In the genomic region with DNA sequence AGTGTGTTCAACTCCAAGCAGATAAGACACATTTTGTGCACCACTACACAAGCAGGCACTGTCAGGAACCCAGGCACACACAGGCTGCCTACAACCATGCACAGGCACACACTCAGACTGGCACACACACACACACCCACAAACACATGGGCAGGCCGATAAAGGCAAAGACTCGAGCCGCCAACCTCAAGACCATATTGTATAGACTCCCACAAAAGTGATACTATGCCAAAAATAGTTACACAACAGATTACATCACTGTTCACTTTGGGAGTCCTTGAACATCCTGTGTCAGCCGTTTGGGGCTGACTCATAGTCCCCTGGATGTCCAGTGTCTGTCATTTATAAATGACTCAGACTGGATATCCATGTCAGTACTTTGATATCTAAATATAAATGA, we compare ENCODE assay signal across 8 mouse cellular contexts.
DNase-seq lines count a peak whose midpoint lies in the region; ATAC-seq and TF ChIP-seq lines count a peak whose summit lies in the region.
"Had no signal": no experiment of that assay in that cellular context is flagged by ENCODE, and none has a peak within 500 bp of the region (broad histone marks: within the 10 kb centered on the region; RNA-seq: fewer than 3 reads in every experiment).

No protein-coding gene starts in this region.

- no peak overlapping the region for H3K4me3 ChIP-seq in testis, adult 2 months (ENCODE audit: control insufficient read depth, low read depth, low read length)

- TF ChIP-seq POLR2A in testis, adult 2 months (IDR thresholded peaks at IDR 0.05; ENCODE audit: control insufficient read depth, low read depth, low read length), result no peak

- H3K27ac ChIP-seq in testis, adult 2 months (ENCODE audit: control insufficient read depth, insufficient read depth, low read depth, low read length), result 0 out of 2 replicates have a peak overlapping the region, but pooled peaks have one; percentile 15

- DNase-seq in testis, postnatal 14 days (ENCODE audit: low spot score), result no peak
- peak; percentile 33 to 38 for DNase-seq in layer of hippocampus, postnatal 36 days
- no peak for DNase-seq in ovary, postnatal 36 days (ENCODE audit: low spot score)
- DNase-seq in spleen, adult 12 weeks (ENCODE audit: low spot score), result no peak
- no peak for DNase-seq in urinary bladder, postnatal 10 days (ENCODE audit: low spot score)

- no peaks in the 10 kb centered on the region for H3K27me3 ChIP-seq in testis, adult 2 months (ENCODE audit: control insufficient read depth, insufficient read depth, low read length)

- H3K36me3 ChIP-seq in testis, adult 2 months (ENCODE audit: control insufficient read depth, insufficient read depth, low read length), result no peaks in the 10 kb centered on the region

- no peak for TF ChIP-seq CTCF in testis, adult 2 months (IDR thresholded peaks at IDR 0.05; ENCODE audit: control insufficient read depth, insufficient read depth, insufficient replicate concordance, low read depth, low read length)

- H3K4me1 ChIP-seq in testis, adult 2 months (ENCODE audit: control insufficient read depth, insufficient read depth, low read length), result no peaks in the 10 kb centered on the region; the same call in 1 of the 2 replicates

- peak; percentile 84 for ATAC-seq in frontal cortex, adult (ENCODE audit: low TSS enrichment)
- ATAC-seq: midbrain, embryonic 16.5 days had no signal

Comparison
In these comparisons a context has a peak if more than half of its experiments do, and no peak if none do; other contexts are left out.
1. DNase-seq: peak in layer of hippocampus, postnatal 36 days (2 of 2); none in testis, postnatal 14 days (single experiment), ovary, postnatal 36 days (single experiment), spleen, adult 12 weeks (single experiment) and urinary bladder, postnatal 10 days (single experiment).